Mouse (Mus musculus): ENCODE results near the gene Cntnap2. TPM values are rescaled to one million over a fixed set of nuclear protein-coding genes. Genes with fewer than 3 reads are reported as not detected.

Cntnap2 gene
- polyA plus RNA-seq, 1 experiment from 2014 or later, result 0.55 TPM

GRCm38 (mm10) chr6:45991086-45991485 lies 931.9 kb downstream of the Cntnap2 start:
- H3K4me2 ChIP-seq (ENCODE audit: low read length), result no peak overlapping the region
- no peak overlapping the region for H3K27ac ChIP-seq (replicated peaks in 1 of 2; ENCODE audit: control insufficient read depth in 1 of 2, insufficient read depth in 1 of 2, low read depth in 2 of 2, low read length in 2 of 2)
- no peaks in the 10 kb centered on the region for H3K9me3 ChIP-seq (ENCODE audit: control insufficient read depth, low read length)
- 97% methylated on average over 1 of the region's 1 CpGs for WGBS
- H3K4me1 ChIP-seq (ENCODE audit: control insufficient read depth in 2 of 2, insufficient read depth in 2 of 2, low read length in 2 of 2), result no peaks in the 10 kb centered on the region
- H3K4me3 ChIP-seq (ENCODE audit: control insufficient read depth in 1 of 2, insufficient read depth in 1 of 2, low read depth in 1 of 2, low read length in 2 of 2), result no peak overlapping the region
- no peaks in the 10 kb centered on the region for H3K27me3 ChIP-seq (ENCODE audit: control insufficient read depth, insufficient read depth, low read length)
- H3K36me3 ChIP-seq (ENCODE audit: control insufficient read depth, insufficient read depth, low read length), result no peaks in the 10 kb centered on the region
- no peak overlapping the region for H3K9ac ChIP-seq (ENCODE audit: low read length)
- no peak for ATAC-seq (ENCODE audit: insufficient number of reproducible peaks, insufficient read depth, low FRiP score, low read depth)

GRCm38 (mm10) chr6:46022515-46023143 lies 963.5 kb downstream of the Cntnap2 start:
- no peaks in the 10 kb centered on the region for H3K36me3 ChIP-seq (ENCODE audit: control insufficient read depth, insufficient read depth, low read length)
- no peak for ATAC-seq (ENCODE audit: insufficient number of reproducible peaks, insufficient read depth, low FRiP score, low read depth)
- WGBS, result 59% methylated on average over 2 of the region's 2 CpGs
- no peak overlapping the region for H3K27ac ChIP-seq (replicated peaks in 1 of 2; ENCODE audit: control insufficient read depth in 1 of 2, insufficient read depth in 1 of 2, low read depth in 2 of 2, low read length in 2 of 2)
- H3K9ac ChIP-seq (ENCODE audit: low read length), result no peak overlapping the region
- H3K9me3 ChIP-seq (ENCODE audit: control insufficient read depth, low read length), result no peaks in the 10 kb centered on the region
- no peak overlapping the region for H3K4me3 ChIP-seq (ENCODE audit: control insufficient read depth in 1 of 2, insufficient read depth in 1 of 2, low read depth in 1 of 2, low read length in 2 of 2)
- H3K27me3 ChIP-seq (ENCODE audit: control insufficient read depth, insufficient read depth, low read length), result no peaks in the 10 kb centered on the region
- no peak overlapping the region for H3K4me2 ChIP-seq (ENCODE audit: low read length)
- H3K4me1 ChIP-seq (ENCODE audit: control insufficient read depth in 2 of 2, insufficient read depth in 2 of 2, low read length in 2 of 2), result no peaks in the 10 kb centered on the region

- no peak overlapping the region for H3K4me2 ChIP-seq (ENCODE audit: low read length)
- H3K9me3 ChIP-seq (ENCODE audit: control insufficient read depth, low read length), result no peaks in the 10 kb centered on the region
- H3K9ac ChIP-seq (ENCODE audit: low read length), result no peak overlapping the region
- H3K27me3 ChIP-seq (ENCODE audit: control insufficient read depth, insufficient read depth, low read length), result no peaks in the 10 kb centered on the region
- no peak overlapping the region for H3K27ac ChIP-seq (replicated peaks in 1 of 2; ENCODE audit: control insufficient read depth in 1 of 2, insufficient read depth in 1 of 2, low read depth in 2 of 2, low read length in 2 of 2)
- H3K36me3 ChIP-seq (ENCODE audit: control insufficient read depth, insufficient read depth, low read length), result no peaks in the 10 kb centered on the region
- no peak for ATAC-seq (ENCODE audit: insufficient number of reproducible peaks, insufficient read depth, low FRiP score, low read depth)
- WGBS, result 50% methylated on average over 2 of the region's 2 CpGs
- 0 out of 4 replicates have a peak, but pooled peaks cover 0 to 6% of the 10 kb centered on the region in 2 experiments for H3K4me1 ChIP-seq (ENCODE audit: control insufficient read depth in 2 of 2, insufficient read depth in 2 of 2, low read length in 2 of 2)
- H3K4me3 ChIP-seq (ENCODE audit: control insufficient read depth in 1 of 2, insufficient read depth in 1 of 2, low read depth in 1 of 2, low read length in 2 of 2), result no peak overlapping the region
Observed at GRCm38 (mm10) chr6:46031821-46032594, 972.9 kb downstream of the Cntnap2 start.

GRCm38 (mm10) chr6:46033108-46033507 lies 974.0 kb downstream of the Cntnap2 start:
- no peaks in the 10 kb centered on the region for H3K9me3 ChIP-seq (ENCODE audit: control insufficient read depth, low read length)
- no peak overlapping the region for H3K4me3 ChIP-seq (ENCODE audit: control insufficient read depth in 1 of 2, insufficient read depth in 1 of 2, low read depth in 1 of 2, low read length in 2 of 2)
- no peak overlapping the region for H3K9ac ChIP-seq (ENCODE audit: low read length)
- no peaks in the 10 kb centered on the region for H3K36me3 ChIP-seq (ENCODE audit: control insufficient read depth, insufficient read depth, low read length)
- H3K4me1 ChIP-seq (ENCODE audit: control insufficient read depth in 2 of 2, insufficient read depth in 2 of 2, low read length in 2 of 2), result 0 out of 4 replicates have a peak, but pooled peaks cover 0 to 6% of the 10 kb centered on the region in 2 experiments
- no peak for ATAC-seq (ENCODE audit: insufficient number of reproducible peaks, insufficient read depth, low FRiP score, low read depth)
- H3K4me2 ChIP-seq (ENCODE audit: low read length), result no peak overlapping the region
- H3K27me3 ChIP-seq (ENCODE audit: control insufficient read depth, insufficient read depth, low read length), result no peaks in the 10 kb centered on the region
- 68% methylated on average over 2 of the region's 2 CpGs for WGBS
- no peak overlapping the region for H3K27ac ChIP-seq (replicated peaks in 1 of 2; ENCODE audit: control insufficient read depth in 1 of 2, insufficient read depth in 1 of 2, low read depth in 2 of 2, low read length in 2 of 2)

GRCm38 (mm10) chr6:46040671-46041070 lies 981.5 kb downstream of the Cntnap2 start:
- H3K36me3 ChIP-seq (ENCODE audit: control insufficient read depth, insufficient read depth, low read length), result no peaks in the 10 kb centered on the region
- no peak overlapping the region for H3K9ac ChIP-seq (ENCODE audit: low read length)
- no peak overlapping the region for H3K27ac ChIP-seq (replicated peaks in 1 of 2; ENCODE audit: control insufficient read depth in 1 of 2, insufficient read depth in 1 of 2, low read depth in 2 of 2, low read length in 2 of 2)
- H3K9me3 ChIP-seq (ENCODE audit: control insufficient read depth, low read length), result no peaks in the 10 kb centered on the region
- ATAC-seq (ENCODE audit: insufficient number of reproducible peaks, insufficient read depth, low FRiP score, low read depth), result no peak
- no peak overlapping the region for H3K4me2 ChIP-seq (ENCODE audit: low read length)
- no peaks in the 10 kb centered on the region for H3K27me3 ChIP-seq (ENCODE audit: control insufficient read depth, insufficient read depth, low read length)
- H3K4me3 ChIP-seq (ENCODE audit: control insufficient read depth in 1 of 2, insufficient read depth in 1 of 2, low read depth in 1 of 2, low read length in 2 of 2), result no peak overlapping the region
- no peaks in the 10 kb centered on the region for H3K4me1 ChIP-seq (ENCODE audit: control insufficient read depth in 2 of 2, insufficient read depth in 2 of 2, low read length in 2 of 2)
- WGBS, result 86% methylated on average over 4 of the region's 4 CpGs

- WGBS, result 31% methylated on average over 2 of the region's 2 CpGs
Observed at GRCm38 (mm10) chr6:46080236-46080635, 1021.1 kb downstream of the Cntnap2 start.

GRCm38 (mm10) chr6:46081432-46081831 lies 1022.3 kb downstream of the Cntnap2 start:
- Histone ChIP-seq H3K4me3 (ENCODE audit: control insufficient read depth in 1 of 2, insufficient read depth in 1 of 2, low read depth in 1 of 2, low read length in 2 of 2) (no peak overlapping the region), H3K9me3 (ENCODE audit: control insufficient read depth, low read length) (no peaks in the 10 kb centered on the region), H3K36me3 (ENCODE audit: control insufficient read depth, insufficient read depth, low read length) (no peaks in the 10 kb centered on the region), H3K4me1 (ENCODE audit: control insufficient read depth in 2 of 2, insufficient read depth in 2 of 2, low read length in 2 of 2) (no peaks in the 10 kb centered on the region), H3K27me3 (ENCODE audit: control insufficient read depth, insufficient read depth, low read length) (no peaks in the 10 kb centered on the region), H3K4me2 (ENCODE audit: low read length) (no peak overlapping the region), H3K9ac (ENCODE audit: low read length) (no peak overlapping the region), H3K27ac (replicated peaks in 1 of 2; ENCODE audit: control insufficient read depth in 1 of 2, insufficient read depth in 1 of 2, low read depth in 2 of 2, low read length in 2 of 2) (no peak overlapping the region)
- no peak for ATAC-seq (ENCODE audit: insufficient number of reproducible peaks, insufficient read depth, low FRiP score, low read depth)

More at GRCm38 (mm10) chr6:46080236-46080635, 1021.1 kb downstream of the Cntnap2 start:
- H3K9me3 ChIP-seq (ENCODE audit: control insufficient read depth, low read length), result no peaks in the 10 kb centered on the region
- no peak overlapping the region for H3K4me2 ChIP-seq (ENCODE audit: low read length)
- no peak overlapping the region for H3K27ac ChIP-seq (replicated peaks in 1 of 2; ENCODE audit: control insufficient read depth in 1 of 2, insufficient read depth in 1 of 2, low read depth in 2 of 2, low read length in 2 of 2)
- H3K4me1 ChIP-seq (ENCODE audit: control insufficient read depth in 2 of 2, insufficient read depth in 2 of 2, low read length in 2 of 2), result no peaks in the 10 kb centered on the region
- no peak overlapping the region for H3K4me3 ChIP-seq (ENCODE audit: control insufficient read depth in 1 of 2, insufficient read depth in 1 of 2, low read depth in 1 of 2, low read length in 2 of 2)
- no peak for ATAC-seq (ENCODE audit: insufficient number of reproducible peaks, insufficient read depth, low FRiP score, low read depth)
- no peak overlapping the region for H3K9ac ChIP-seq (ENCODE audit: low read length)
- H3K36me3 ChIP-seq (ENCODE audit: control insufficient read depth, insufficient read depth, low read length), result no peaks in the 10 kb centered on the region
- no peaks in the 10 kb centered on the region for H3K27me3 ChIP-seq (ENCODE audit: control insufficient read depth, insufficient read depth, low read length)

All from heart, embryonic 14.5 days (tissue).